Mouse (Mus musculus): ENCODE measurements around the gene Bbx.

- TF ChIP-seq CTCF (IDR thresholded peaks at IDR 0.05; ENCODE audit: low read depth): no peak
- no peak for TF ChIP-seq EP300 (IDR thresholded peaks at IDR 0.05; ENCODE audit: low read depth)
Measured at GRCm38 (mm10) chr16:50437788-50438187, 5.6 kb upstream of the Bbx start.

Data from liver, embryonic 14.5 days (tissue).